Mouse (Mus musculus) lung, postnatal 36 days (tissue): ENCODE results near the gene Itgal.

Experiments used
- DNase-seq: peaks from one replicate; pipeline ENCODE4 v3.0.0; 2022; ENCODE audit warnings: mixed read lengths

Gene Itgal

DNA sequence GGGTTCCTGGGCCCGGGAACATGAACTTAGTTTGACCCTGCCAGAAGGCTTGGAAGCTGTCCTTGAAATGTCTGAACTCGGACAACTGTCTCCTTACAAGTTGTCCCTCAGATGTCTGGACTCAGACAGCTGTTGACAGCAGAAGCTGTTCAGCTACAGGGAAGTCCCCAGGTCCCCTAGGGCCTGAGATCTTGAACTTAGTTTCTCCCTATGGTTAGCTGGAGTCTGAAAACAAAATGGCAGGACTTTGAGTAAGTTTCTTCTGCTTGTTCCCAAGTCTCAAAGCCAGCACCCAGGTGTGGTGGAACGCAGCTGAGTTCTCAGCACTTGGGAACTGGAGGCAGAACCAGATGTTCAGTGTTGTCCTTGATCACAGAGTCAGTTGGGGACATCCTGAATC, 16.0 kb upstream of the Itgal start:
- DNase-seq: no peak

GRCm38 (mm10) chr7:127281114-127281513, 14.9 kb upstream of the Itgal start:
- no peak for DNase-seq

GRCm38 (mm10) chr7:127282190-127282589, 13.9 kb upstream of the Itgal start:
- DNase-seq: no peak

GRCm38 (mm10) chr7:127285154-127285553, 10.9 kb upstream of the Itgal start:
- no peak for DNase-seq

GRCm38 (mm10) chr7:127287940-127288339, 8.1 kb upstream of the Itgal start:
- peak; percentile 30 for DNase-seq

GRCm38 (mm10) chr7:127289306-127289705, 6.8 kb upstream of the Itgal start:
- no peak for DNase-seq

GRCm38 (mm10) chr7:127290142-127290541, 5.9 kb upstream of the Itgal start:
- DNase-seq: no peak

DNA sequence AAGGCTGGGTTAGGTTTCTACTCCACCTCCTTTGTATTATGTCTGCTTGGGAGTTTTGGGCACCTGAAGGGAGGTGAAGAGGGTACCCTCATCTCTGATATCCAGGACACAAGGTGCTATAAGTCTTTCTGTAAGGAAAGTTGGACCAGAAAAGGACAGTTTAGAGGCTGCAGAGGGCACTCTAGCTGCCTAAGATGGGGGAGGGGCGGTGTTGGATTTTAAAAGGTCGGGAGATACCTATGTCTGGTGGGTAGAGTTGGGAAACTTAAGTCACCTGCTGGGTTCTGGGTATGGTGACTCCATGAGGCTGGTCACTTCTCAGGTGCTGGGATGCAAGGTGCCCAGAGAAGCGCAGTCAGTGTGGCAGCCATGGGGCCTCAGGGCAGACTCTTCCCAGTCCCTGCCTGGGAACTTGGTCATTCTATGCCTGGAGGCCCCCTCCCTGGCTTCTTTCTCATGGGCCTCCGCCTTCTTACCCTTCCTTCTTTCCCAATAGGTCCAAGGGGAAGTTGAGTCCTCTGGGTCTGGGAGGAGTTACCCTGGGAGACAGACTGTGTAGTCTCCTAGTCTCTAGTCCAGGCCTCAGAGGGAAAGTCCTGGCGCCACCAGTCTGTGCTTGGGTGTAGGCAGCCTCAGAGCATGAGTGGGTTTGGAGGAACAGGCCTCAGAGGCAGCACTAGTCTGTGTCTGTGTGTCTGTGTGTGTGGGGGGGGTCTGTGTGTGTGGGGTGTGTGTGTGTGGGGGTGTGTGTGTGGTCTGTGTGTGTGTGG, 911 bp downstream of the Itgal start:
- no peak for DNase-seq

GRCm38 (mm10) chr7:127297586-127298193, 1.6 kb downstream of the Itgal start:
- DNase-seq: no peak

DNA sequence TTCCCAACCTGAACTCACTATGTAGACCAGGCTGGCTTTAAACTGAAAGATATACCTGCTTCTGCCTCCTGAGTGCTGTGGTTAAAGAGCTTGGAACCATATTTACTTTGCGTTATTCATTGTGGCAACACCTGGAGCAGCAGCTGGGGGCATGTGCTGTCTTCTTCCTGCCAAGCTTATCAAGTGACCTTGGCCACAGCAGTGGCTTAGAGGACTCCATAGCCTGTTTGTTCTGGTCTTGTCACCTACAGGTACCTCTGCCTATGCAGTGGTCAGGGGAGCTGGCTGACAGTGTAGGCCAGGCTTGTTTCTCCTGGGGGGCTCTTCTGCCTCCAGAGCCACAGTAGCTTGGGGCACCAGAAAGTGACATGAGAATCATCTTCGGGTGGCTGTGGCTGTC, 12.4 kb downstream of the Itgal start:
- DNase-seq: no peak

DNA sequence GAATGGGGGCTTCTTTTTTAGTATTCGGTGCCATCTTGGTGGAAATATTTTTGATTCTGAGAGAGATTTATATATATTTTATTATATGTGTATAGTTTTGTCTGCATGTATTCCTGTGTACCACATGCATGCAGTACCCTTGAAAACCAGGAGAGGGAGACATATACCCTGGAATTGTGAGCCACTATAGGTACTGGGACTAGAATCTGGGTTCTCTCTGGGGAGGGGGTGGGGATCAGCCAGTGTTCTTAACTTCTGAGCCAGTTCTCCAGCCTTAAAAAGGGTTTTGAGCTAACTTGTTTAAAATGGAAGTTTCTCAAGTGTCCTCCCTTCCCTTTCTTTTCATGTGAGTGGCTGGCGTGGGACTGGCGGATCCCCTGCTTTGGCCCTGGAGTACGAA, 12.8 kb downstream of the Itgal start:
- DNase-seq: peak; percentile 86

DNA sequence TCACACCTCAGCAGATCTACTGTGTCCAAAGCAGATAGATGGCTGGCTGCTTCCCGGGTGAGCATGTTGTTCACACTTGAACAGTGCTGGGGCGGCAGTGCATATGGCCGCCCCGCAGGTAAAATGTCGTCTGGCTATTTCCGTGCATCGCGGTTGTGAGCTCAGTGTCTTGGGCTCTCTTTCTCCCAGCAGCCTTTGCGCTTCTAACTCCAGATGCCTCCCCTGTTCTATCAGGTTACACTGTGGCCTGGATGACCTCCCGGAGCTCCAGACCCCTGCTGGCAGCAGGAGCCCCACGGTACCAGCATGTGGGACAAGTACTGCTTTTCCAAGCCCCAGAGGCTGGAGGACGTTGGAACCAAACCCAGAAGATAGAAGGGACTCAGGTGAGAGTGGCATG, 13.9 kb downstream of the Itgal start:
- DNase-seq: no peak

DNA sequence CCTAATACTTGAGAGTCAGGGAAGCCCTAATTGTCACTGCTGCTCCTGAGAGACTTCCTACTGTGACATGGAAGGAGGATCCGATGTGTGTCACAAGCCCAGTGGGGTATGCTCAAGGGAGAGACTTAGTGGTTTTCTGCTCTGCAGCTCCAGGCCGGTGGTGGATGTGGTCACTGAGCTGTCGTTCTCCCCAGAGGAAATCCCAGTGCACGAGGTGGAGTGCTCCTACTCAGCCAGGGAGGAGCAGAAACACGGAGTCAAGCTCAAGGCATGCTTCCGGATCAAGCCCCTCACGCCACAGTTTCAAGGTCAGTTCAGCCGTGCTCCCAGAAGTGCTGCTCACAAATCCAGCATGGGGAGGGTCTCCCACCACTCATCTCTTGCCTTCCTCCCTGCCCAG, 17.9 kb downstream of the Itgal start:
- no peak for DNase-seq

DNA sequence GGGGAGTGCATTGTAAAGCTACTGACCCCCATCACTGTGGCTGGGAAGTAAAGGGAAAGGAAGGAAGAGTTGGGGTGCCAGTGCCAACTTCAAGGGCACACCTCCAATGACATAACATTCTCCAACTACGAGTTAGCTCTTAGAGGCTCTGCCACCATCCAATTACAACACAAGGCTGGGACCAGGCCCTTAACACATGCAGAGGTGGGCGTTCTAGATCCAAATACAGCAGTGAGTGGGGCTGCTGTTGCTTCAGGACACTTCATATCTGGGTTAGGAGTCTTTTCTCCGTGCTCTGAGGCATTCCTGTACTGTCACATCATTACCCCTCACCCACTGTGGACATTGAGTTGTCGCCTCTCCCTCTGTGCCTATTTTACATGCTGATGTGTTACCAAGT, 25.0 kb downstream of the Itgal start:
- no peak for DNase-seq

- DNase-seq: peak; percentile 56
These were observed 26.0 kb downstream of the Itgal start for GRCm38 (mm10) chr7:127322085-127322484.

DNA sequence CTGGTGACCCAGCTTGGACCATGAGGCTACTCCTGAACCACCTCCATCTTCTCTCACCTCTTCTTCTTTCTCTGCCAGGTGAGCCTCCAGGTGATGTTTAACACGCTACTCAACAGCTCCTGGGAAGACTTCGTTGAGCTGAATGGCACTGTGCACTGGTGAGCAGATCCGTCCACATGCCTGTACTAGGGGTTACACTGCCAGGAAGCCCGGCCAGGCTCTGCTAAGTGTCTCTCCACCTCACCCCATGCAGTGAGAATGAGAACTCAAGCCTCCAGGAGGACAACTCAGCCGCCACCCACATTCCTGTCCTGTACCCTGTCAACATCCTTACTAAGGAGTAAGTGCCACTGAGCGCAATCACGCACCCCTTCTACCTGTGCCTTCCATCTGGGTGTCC, 28.9 kb downstream of the Itgal start:
- DNase-seq: no peak

GRCm38 (mm10) chr7:127325550-127325949, 29.5 kb downstream of the Itgal start:
- DNase-seq: no peak

DNA sequence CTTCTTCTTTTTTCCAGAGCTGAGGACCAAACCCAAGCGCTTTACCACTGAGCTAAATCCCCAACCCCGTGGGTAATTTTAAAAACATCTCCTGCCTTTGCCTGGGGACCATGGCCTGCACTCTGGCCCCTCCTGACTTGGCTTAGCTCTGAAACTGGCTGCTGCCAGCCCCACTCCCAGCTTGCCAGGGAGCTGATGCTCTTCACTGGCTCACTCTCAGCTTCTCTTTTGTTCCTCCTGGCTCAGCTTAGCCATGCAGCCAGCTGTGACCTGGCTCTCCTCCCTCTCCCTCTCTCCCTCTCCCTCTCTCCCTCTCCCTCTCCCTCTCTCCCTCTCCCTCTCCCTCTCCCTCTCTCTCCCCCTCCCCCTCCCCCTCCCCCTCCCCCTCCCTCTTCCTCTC, 30.6 kb downstream of the Itgal start:
- peak; percentile 28 for DNase-seq

DNA sequence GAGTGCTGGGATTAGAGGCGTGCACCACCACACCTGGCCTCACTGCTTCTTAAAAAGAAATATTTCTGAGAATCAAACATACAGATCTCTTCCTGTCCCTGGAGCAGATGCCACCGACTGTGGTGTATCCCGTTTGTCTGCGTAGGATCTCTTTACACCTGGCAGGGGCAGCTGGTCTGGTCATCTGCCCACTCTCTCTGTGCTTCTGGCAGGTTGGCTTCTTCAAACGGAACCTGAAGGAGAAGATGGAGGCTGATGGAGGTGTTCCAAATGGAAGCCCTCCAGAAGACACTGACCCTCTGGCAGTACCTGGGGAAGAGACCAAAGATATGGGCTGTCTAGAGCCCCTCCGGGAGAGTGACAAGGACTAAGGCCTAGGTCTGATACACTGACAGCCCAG, 37.2 kb downstream of the Itgal start:
- no peak for DNase-seq

DNA sequence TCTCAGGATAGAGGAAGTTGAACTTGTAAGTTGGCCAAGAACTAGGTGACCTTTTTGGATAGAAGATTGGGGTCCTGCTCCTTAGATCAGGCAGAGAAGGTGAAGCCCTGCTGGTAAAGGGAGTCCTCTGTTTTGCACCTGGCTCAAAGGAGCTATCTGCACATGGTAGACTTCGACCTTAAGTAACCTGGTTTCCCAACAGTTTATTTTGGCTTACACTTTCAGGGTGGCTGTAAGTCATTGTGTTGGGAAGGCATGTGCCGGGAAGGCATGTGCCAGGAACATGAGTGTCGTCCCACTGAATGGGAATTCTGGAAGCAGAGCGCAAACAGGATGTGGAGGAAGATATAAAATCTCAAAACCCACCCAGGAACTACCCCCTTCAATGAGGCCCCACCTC, 39.5 kb downstream of the Itgal start:
- no peak for DNase-seq

GRCm38 (mm10) chr7:127337636-127338035, 41.6 kb downstream of the Itgal start:
- no peak for DNase-seq

GRCm38 (mm10) chr7:127341356-127341755, 45.3 kb downstream of the Itgal start:
- no peak for DNase-seq

DNA sequence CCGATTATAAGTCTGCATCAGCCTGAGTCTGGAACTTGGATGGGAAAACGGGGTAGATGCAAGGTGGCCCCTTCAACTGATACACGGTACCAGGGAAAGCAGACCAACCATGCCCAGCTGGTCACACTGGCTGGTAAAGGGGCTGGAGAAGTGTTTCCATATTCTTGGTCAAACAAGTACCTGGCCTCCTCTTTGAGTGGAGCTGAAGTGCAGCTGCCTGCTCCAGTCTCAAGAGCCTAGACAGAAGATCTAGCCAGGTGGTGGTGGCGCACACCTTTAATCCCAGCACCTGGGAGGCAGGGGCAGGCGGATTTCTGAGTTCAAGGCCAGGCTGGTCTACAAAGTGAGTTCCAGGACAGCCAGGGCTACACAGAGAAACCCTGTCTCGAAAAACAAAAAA, 45.8 kb downstream of the Itgal start:
- peak; percentile 54 for DNase-seq

GRCm38 (mm10) chr7:127342332-127342731, 46.3 kb downstream of the Itgal start:
- peak; percentile 27 for DNase-seq

DNA sequence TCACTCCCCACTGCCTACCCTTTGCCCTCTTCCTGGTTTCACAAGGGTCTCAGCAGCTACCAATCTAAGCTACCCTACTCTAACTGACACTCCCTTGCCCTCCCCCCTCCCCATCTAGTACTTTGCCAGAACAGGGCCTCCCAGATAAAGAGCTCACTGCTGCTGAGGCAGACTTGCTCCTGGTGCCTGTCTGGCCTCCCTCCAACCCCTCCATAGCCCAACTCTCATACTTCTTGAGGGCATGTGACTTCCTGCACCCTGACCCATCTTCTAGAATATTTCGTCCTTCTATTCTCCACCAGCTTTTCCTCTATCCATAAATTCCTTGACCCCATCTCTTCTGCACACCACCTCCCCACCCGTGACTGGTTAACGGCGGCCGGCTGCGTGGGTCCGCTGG, 46.8 kb downstream of the Itgal start:
- no peak for DNase-seq
